Mouse (Mus musculus) thymus, adult 2 months (tissue): ENCODE measurements around the gene Msrb2. TPM values are rescaled to one million over a fixed set of nuclear protein-coding genes. Genes with fewer than 3 reads are reported as not detected.
A peak's percentile ranks its signal among the peaks of the same experiment; 100 is the strongest.

ENCODE experiments used
- DNase-seq: peaks from one replicate; pipeline ENCODE4 v3.0.0; 2021
- H3K27ac ChIP-seq: fragments of 200-500 bp; 2 replicates; pipeline ENCODE4 v1.5.1; 2012; ENCODE audit warnings: low read length, control low read depth; ENCODE audit not compliant: control insufficient read depth, insufficient read depth
- H3K27me3 ChIP-seq: fragments of 200-500 bp; 2 replicates; pipeline ENCODE4 v1.6.1; 2012; ENCODE audit warnings: mild to moderate bottlenecking, low read length, moderate library complexity, mixed read lengths; ENCODE audit not compliant: control insufficient read depth, insufficient read depth
- H3K36me3 ChIP-seq: fragments of 200-500 bp; 2 replicates; pipeline ENCODE4 v1.6.1; 2012; ENCODE audit warnings: mild to moderate bottlenecking, low read length, moderate library complexity; ENCODE audit not compliant: control insufficient read depth, insufficient read depth
- H3K4me1 ChIP-seq: fragments of 200-500 bp; replicated peaks from 2 replicates; pipeline ENCODE4 v1.6.1; 2012; ENCODE audit warnings: low read length; ENCODE audit not compliant: control insufficient read depth, insufficient read depth
- H3K4me3 ChIP-seq: fragments of 200-500 bp; 2 replicates; pipeline ENCODE4 v1.5.1; 2012; ENCODE audit warnings: mild to moderate bottlenecking, low read length, control low read depth, moderate library complexity; ENCODE audit not compliant: control insufficient read depth, insufficient read depth
- CTCF ChIP-seq: fragments of 200-500 bp; IDR thresholded peaks from 2 replicates; pipeline ENCODE4 v1.5.1; 2012; ENCODE audit warnings: mild to moderate bottlenecking, control low read depth, low read length, moderate library complexity, borderline replicate concordance; ENCODE audit not compliant: control insufficient read depth, poor library complexity, insufficient read depth; ENCODE audit errors: extremely low read depth
- POLR2A ChIP-seq: fragments of 200-500 bp; IDR thresholded peaks from 2 replicates; pipeline ENCODE4 v1.6.1; 2012; ENCODE audit warnings: mild to moderate bottlenecking, low read length, control low read depth, moderate library complexity; ENCODE audit not compliant: control insufficient read depth, poor library complexity, insufficient read depth; ENCODE audit errors: extremely low read depth
- WGBS: fragments of 180-500 bp; shearing (Covaris S2); methylation state at CpG from one replicate; pipeline ENCODE4 v1.1.7; 2018; 5-methylcytosine and 5-hydroxymethylcytosine counted together
- polyA plus RNA-seq: library from polyadenylated mRNA; depleted of rRNA; stranded (reverse); fragments of >200 nt; gene quantifications from 2 replicates; pipeline ENCODE4 v1.2.3, GENCODE M21; 2012; rRNA removed

Gene Msrb2
- 15.6 and 20.6 TPM in 2 replicates for polyA plus RNA-seq

DNA sequence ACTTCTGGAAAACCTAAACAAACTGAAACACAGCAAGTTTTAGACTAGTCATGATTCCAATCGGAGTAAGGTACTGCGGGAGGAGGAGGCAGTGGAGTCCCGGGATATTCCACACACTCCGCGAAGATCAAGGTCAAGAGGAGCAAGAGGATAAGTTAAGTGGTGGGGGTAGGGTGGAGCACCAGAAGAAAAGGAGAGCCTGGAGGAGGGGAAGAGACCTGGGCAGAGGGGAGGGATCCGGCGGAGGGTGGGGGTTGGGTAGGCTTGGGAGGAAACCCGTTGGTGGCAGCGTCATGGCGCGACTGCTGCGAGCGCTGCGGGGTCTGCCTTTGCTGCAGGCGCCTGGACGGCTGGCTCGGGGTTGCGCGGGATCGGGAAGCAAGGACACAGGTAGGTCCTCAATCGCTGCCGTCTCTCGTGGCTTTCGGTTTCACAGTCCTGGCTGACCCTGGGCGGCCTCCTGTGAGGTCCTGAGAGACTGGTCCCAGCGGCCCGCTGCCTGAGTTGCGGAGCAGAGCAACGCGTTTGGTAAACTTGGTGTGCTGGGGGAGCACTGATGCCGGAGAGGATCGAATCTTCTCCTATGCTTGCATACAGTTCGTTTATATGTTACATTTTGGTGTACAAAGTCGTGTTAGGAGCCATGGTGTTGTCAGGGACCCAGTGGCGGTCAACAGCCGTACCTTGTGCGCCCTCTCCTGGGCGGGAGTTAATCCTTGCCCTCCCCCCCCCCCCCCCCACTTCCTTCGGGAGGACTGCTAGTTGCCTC lies at the start of gene Msrb2:
Gene Msrb2, plus strand, starts transcription at position 51 of the 769 bp plus-strand sequence.
- peak; percentile 76 for DNase-seq
- Histone ChIP-seq H3K4me1 (peaks cover 6% of the 10 kb centered on the region), H3K4me3 (peak within 1 kb of the TSS; percentile 99), H3K27me3 (no peaks in the 10 kb centered on the region), H3K36me3 (no peaks in the 10 kb centered on the region), H3K27ac (peak within 1 kb of the TSS; percentile 75)
- 2% methylated on average over 39 of the region's 39 CpGs for WGBS
- TF ChIP-seq CTCF: peak; percentile 75; the same call in 1 of the 2 replicates
- 0 out of 2 replicates have a peak, but pooled peaks have one; percentile 16 for TF ChIP-seq POLR2A

- no peak overlapping the region for H3K27ac ChIP-seq
- no peak for DNase-seq
- no peaks in the 10 kb centered on the region for H3K27me3 ChIP-seq
- TF ChIP-seq POLR2A: no peak
- no peak for TF ChIP-seq CTCF
- no peaks in the 10 kb centered on the region for H3K36me3 ChIP-seq
- 95% methylated on average over 9 of the region's 9 CpGs for WGBS
- H3K4me3 ChIP-seq: no peak overlapping the region
- H3K4me1 ChIP-seq: no peaks in the 10 kb centered on the region; the same call in none of the 2 replicates
Observed at GRCm38 (mm10) chr2:19322448-19322847, 48.8 kb upstream of the Msrb2 start.

GRCm38 (mm10) chr2:19326376-19326775 lies 44.9 kb upstream of the Msrb2 start:
- H3K36me3 ChIP-seq: no peaks in the 10 kb centered on the region
- no peaks in the 10 kb centered on the region for H3K4me1 ChIP-seq
- H3K4me3 ChIP-seq: no peak overlapping the region
- no peak for DNase-seq
- 97% methylated on average over 1 of the region's 1 CpGs for WGBS
- H3K27ac ChIP-seq: no peak overlapping the region
- H3K27me3 ChIP-seq: no peaks in the 10 kb centered on the region
- TF ChIP-seq CTCF (no peak), POLR2A (no peak)

DNA sequence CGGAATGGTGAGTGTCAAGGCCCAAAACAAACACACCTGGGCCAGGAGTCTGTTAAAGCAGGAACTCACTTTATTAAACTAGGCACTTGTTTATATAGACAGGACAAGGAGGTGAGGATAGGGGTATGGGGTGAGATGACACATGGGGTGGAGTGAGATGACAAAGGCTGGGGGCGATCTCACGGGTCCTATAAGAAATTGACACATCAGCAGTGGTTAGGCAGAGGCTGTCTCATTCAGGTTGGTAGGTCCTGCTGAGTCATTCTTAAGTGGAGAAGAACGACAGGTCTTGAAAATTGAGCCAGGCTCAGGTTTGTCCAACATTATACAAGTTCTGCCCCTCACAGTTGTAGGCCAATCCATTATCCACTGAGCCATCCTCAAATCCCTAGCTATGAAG lies 43.4 kb upstream of the Msrb2 start:
- no peaks in the 10 kb centered on the region for H3K4me1 ChIP-seq
- TF ChIP-seq CTCF: no peak
- TF ChIP-seq POLR2A: no peak
- 78% methylated on average over 4 of the region's 4 CpGs for WGBS

DNA sequence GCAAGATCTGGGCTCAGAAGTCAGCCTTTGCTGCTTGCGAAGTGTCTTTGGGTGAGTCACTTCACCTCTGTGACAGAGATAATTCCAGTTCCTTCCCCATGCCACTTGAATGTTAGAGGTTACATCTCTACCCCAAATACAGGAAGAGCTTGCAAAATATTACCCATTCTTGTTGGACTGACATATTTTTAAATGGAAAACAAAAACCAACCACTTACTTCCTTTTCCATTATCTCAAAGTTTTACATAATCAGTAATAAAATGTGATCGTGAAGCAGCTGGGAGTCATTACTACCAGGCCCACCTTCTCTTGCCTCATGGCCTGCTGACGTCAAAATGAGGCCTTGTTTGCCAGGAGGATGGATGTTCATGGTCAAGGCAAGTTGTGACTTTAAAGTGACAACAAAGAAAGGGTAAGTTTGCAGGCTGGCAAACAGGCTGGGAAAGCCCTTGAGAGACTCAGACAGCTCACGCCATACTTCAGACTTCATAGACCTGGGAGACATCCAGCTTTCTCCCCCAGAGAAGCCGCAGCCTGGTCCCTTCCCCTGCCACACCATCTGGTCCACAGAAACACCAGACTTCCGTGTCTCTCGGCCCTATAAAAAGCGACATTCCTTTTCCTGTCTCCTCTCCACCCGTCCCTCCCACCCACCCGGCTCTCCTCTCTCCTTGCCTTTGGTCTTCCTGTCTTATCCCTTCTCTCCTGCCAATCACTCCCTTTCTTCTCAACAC lies 27.2 kb upstream of the Msrb2 start:
- Histone ChIP-seq H3K36me3 (no peaks in the 10 kb centered on the region), H3K27me3 (no peaks in the 10 kb centered on the region), H3K27ac (no peak overlapping the region), H3K4me1 (no peaks in the 10 kb centered on the region), H3K4me3 (no peak overlapping the region)
- 56% methylated on average over 10 of the region's 10 CpGs for WGBS
- peak; percentile 11 for DNase-seq
- no peak for TF ChIP-seq POLR2A
- no peak for TF ChIP-seq CTCF

More for the DNA sequence above, 43.4 kb upstream of the Msrb2 start:
- Histone ChIP-seq H3K36me3 (no peaks in the 10 kb centered on the region), H3K27me3 (no peaks in the 10 kb centered on the region), H3K27ac (no peak overlapping the region), H3K4me3 (no peak overlapping the region)
- DNase-seq: no peak

DNA sequence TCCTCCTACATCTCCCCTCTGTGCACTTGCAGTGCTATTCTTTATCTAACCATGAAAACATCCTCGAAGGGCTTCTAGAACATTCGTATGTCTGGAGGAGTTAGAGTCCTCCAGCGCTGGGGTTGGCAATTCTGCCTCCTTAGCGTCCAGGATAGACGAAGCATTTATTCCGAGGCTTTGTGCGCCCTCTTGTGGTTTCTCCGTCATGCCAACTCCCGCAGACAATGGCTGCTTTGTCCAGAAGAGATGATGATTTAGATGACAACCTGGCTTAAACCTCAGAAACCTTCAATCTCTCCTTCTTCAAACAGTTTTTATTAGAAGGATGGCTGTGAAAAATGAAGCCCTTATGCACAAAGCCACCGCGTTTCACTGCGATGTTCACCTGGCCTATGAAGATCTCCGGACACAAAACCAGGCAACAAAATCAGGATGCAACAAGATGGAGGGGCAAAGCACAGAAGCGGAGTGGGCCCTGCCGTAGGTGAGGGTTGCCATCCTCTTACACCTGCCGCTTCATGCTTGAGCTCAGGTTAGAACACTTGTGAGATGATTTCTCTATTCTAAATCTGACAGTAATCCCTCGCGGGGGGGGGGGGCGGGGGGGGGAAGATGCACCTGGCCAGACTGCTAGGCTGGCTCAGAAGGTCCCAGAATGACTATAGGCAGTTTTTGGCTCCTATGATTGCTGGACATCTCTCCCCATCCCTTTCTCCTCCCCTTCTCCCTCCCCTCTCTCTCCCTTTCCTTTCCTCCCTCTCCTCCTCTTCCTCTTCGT lies 26.4 kb upstream of the Msrb2 start:
- Histone ChIP-seq H3K27me3 (no peaks in the 10 kb centered on the region), H3K4me1 (no peaks in the 10 kb centered on the region), H3K27ac (no peak overlapping the region), H3K4me3 (no peak overlapping the region), H3K36me3 (no peaks in the 10 kb centered on the region)
- TF ChIP-seq CTCF (no peak; the same call in 1 of the 2 replicates), POLR2A (no peak)
- DNase-seq: peak; percentile 87
- WGBS: 25% methylated on average over 20 of the region's 20 CpGs
